Mouse (Mus musculus): ENCODE measurements around the gene Pde4b. TPM values are rescaled to one million over a fixed set of nuclear protein-coding genes. Genes with fewer than 3 reads are reported as not detected.

Pde4b gene
- total and polyA plus RNA-seq, 3 experiments: 0.62 to 6.8 (median 3.1) TPM

DNA sequence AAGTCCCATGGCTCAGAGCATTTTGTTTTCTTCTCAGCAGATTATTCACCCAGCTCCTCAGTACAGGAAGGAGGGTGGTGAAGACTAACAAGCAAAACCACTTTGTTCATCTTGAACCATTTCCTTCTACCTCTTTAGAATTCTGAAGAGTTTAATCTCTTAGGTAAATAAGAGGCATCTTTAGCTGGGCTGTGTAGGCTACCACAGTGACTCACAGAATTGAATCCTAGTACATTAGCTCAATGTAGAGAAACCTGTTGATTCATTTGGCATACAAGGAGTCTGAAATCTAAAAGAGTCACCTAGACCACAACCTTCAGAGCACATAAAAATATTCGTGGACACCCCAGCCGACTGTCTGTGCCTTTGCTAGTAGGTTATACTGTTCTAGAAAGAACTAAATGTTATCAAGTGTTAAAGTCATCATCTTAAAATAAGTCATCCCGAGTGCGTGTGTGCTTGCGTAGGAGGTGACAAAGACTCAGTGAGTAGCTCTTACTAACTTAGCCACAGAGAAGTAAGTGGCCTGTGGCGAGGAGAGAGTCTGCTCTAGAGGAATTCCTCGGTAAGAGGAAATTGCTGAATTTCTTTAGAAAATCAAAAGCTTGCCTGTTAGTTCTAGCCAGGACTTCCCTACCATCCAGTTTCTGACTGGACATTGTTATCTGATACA lies 520.5 kb downstream of the Pde4b start:
- DNase-seq: no peak

GRCm38 (mm10) chr4:102612596-102612995 lies 525.3 kb downstream of the Pde4b start:
- DNase-seq: no peak

GRCm38 (mm10) chr4:102617774-102618173 lies 530.4 kb downstream of the Pde4b start:
- no peak for DNase-seq

GRCm38 (mm10) chr4:102618609-102619008 lies 531.3 kb downstream of the Pde4b start:
- no peak for DNase-seq

DNA sequence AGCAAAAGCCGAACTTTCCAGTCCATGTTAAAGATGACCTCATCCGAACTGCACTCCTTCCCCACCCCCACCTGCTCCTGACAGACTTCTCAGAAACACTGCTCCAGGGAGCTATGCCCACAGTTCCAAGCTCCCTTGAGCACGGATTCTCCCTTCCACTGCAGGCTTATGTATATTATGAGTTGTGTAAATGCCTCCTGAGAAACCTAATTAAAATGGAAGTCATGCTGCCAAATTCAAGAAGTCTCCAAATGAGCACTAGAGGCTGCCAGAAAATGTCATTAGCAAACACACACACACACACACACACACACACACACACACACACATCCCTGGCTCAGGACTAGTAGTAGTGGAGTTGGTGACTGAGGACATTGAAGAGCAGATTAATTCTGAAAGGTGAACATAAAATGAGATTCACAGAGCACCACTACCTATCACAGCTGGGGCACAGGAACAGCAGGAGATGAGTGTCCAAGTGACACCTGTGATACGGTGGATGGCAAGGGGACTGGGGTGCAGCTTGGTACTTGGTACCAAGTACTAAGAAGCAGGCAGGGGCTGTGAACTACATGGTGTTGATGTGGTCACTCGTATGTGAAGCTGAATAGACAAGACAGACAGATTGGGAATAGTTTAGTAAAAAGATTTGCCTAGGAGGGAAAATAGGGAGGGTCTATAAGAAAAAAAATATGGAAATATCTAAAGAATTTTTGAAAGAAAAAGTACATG lies 533.0 kb downstream of the Pde4b start:
- DNase-seq: no peak

- DNase-seq: no peak
Observed at GRCm38 (mm10) chr4:102621120-102621519, 533.8 kb downstream of the Pde4b start.

DNA sequence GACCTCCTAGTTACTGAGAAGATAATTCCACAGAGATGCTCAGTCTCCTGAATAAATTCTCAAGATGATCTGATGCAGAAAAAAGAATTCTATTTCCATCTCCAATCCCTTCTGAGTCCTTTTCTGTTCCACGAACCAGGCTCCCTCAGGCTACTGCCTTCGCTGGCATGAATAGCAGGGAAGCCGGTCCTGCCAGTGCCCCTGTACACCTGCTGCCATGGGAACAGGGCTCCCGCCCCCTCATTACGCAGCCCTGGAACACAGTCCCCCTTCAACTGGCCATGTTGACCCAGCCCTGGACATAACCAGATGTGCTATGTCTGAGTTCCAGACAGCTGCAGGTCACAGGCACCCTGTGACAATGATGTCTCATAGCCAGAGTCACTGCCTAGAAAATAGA lies 535.6 kb downstream of the Pde4b start:
- DNase-seq: no peak

DNA sequence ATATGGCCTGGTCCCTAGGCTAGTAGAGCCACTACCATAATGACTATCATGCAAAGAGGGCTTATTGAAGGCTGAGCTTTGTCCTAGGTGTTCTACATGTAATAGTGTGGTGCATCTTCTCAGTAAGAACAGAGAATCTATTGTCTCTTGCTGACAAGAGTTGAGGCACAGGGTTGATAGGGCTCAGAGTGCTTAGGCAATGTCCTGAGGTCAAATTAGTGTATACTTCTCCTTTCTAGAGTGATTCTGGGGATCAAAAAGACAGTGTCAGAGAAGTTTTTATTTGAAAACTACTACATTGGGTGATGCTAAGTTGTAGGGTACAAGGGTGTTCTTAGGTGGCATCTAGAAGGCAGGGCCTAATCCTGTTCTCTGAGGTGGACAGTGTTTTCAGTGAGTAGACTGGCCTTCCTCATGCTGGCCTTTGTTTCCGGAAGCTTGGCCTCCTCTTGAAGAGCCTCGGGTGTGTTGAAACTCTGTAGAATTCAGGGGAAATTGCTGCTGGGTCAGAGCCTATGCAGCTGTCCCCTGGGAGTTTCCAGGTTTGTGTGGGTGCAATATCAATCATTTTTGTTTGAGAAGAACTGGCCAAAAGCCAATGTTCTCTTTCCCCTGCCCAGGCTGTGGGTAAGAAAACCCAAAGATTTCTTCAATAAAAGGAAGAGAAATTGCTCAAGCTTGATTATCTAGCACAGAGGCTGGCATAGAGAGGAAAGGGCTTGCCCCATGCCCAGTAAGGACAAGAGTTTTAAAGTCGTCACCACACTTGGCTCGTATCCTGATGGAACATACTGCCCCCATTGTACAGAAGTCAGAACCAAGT lies 536.7 kb downstream of the Pde4b start:
- peak; percentile 48 for DNase-seq

DNA sequence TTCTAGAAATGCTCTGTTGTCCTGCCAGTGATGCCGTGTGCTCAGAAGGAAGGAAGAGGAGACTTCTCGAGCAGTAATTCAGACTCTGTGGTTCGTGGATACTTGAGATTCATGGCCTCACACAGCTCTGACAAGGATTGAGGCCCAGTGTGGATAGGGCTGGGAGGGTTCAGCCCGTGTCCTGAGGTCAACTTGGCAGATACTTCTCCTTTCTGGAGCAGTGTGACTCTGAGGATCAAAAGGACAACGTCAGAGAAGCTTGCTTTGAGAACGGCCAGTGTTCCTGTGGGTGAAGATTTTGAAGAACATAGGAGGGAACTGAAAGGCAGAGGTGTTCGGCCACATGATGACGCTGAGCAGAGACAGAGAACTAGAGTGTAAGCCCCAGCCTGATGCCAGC lies 537.6 kb downstream of the Pde4b start:
- peak; percentile 13 for DNase-seq

- DNase-seq: no peak
Observed at GRCm38 (mm10) chr4:102627799-102628198, 540.5 kb downstream of the Pde4b start.

DNA sequence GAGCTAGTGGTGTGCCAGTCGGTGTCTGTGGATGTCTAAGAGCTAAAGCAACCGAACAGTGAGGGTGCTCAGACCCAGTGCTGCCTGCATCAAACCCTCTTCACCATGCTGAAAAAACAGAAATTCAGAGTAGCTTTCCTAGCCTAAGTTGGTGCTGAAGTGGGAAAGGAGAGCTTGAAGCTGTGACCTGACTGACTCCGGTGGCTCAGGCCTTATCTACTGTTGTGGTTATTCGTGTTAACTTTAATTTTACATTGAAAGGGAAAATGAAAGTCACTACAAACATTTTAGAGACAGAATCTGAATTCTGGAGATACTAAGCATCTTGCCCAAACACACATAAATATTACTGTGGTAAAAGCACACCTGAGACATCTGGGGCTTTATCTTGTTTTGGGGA lies 542.3 kb downstream of the Pde4b start:
- DNase-seq: no peak

- DNase-seq: peak; percentile 9
Observed at GRCm38 (mm10) chr4:102630261-102630660, 542.9 kb downstream of the Pde4b start.

DNA sequence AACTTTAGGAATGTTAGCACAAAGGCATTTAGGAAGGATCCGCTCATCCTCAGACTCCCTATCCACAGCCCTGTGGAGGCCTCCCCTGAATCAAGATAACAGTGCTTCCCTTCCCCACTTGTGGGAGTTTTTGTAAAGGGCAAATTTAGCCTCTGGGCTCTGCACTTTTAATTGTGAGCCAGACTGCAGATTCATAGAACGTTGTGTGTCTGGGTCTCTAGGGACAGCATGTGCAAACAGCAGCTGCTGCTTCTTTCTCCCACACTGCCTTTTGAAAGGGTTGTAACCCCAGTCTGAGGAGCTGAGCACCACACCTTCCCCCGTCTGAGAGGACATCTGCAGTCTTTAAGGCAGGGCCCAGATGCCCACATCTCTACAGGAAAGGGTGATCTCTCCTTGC lies 544.3 kb downstream of the Pde4b start:
- no peak for DNase-seq

GRCm38 (mm10) chr4:102633241-102633640 lies 545.9 kb downstream of the Pde4b start:
- DNase-seq: no peak

- no peak for DNase-seq
Observed at GRCm38 (mm10) chr4:102635258-102635657, 547.9 kb downstream of the Pde4b start.

- DNase-seq: no peak
Observed at GRCm38 (mm10) chr4:102635944-102636343, 548.6 kb downstream of the Pde4b start.

DNA sequence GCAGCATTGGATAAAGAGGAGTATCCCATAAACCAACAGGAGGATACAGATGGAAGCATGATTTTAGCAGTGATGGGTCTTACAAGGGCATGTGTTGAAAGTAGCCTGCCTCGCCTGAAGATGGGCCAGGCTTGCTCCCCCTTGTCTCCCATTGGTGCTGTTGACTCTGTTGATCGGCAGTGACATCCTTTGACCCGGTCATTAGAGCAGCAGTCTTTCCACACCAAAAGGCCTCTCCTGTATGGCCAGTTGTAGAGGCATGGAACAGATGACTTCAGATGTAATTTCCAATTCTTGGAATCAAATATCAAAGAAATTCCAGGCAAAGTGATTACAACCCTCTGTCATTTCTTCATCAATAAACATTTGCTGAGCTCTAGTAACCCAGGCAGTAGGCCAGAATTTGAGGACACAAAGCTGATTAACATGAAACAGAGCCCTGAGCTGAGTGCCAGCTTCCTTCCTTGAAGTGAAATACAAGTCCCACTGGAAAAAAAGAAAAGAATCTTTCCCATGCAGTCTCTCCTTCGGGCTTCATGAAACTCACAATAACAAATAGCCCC lies 550.1 kb downstream of the Pde4b start:
- no peak for DNase-seq

- DNase-seq: no peak
Observed at GRCm38 (mm10) chr4:102640942-102641341, 553.6 kb downstream of the Pde4b start.

DNA sequence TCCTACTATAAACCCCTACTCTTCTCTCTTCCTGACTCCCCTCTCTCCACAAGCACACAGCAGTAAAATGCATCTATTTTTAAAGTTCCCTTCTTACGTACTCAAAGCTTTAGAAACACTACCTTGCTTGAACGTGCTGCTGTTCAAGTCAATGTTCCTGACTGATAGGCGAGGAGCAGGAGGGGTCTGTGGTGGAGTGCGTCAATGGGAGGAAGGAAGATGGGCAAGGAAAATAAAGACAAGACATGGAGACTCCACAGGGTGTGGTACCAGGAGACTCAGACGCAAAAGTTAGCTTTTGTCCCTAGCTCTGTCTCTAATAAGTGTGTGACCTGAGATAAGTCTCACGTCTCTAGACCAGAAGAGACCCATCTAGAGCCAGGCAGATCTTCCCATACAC lies 556.7 kb downstream of the Pde4b start:
- no peak for DNase-seq

- DNase-seq: no peak
Observed at GRCm38 (mm10) chr4:102647056-102647455, 559.7 kb downstream of the Pde4b start.

DNA sequence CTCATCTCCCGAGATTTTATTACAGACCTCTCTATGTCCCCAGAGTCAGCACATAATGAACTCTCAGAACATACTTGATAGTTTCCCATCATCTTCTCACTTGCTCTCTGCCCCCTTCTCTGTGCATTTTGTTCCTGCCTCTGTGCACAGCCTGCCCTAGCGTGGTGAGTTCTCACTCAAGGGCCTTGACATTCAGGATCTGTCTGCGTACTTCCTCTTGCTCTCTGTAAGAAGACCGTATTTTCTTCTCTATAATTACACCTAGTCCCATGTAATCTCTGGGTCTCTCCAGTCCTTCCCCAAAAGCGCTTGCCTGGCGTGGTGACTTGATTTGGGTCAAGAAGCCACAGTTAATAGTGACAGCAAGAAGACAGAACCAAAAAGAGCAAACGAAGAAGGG lies 568.0 kb downstream of the Pde4b start:
- peak; percentile 8 for DNase-seq

- DNase-seq: peak; percentile 33
Observed at GRCm38 (mm10) chr4:102656494-102657036, 569.2 kb downstream of the Pde4b start.

All from adrenal gland, adult 2 months (tissue).